Mouse (Mus musculus) G1E (cell line): ENCODE data around the gene Vapb. TPM values are rescaled to one million over a fixed set of nuclear protein-coding genes. Genes with fewer than 3 reads are reported as not detected.

Experiments
- ATAC-seq: 2 replicates; pipeline ENCODE4 v1.8.0; 2016; ENCODE audit warnings: mild to moderate bottlenecking; ENCODE audit not compliant: insufficient number of reproducible peaks, poor library complexity, low FRiP score, severe bottlenecking; ENCODE audit errors: extremely low read depth
- DNase-seq: peaks from one replicate; pipeline ENCODE4 v3.0.0; 2012; ENCODE audit warnings: low spot score
- H3K27me3 ChIP-seq: 2 replicates; pipeline ENCODE4 v1.6.1; 2012; ENCODE audit warnings: mild to moderate bottlenecking, low read length, inconsistent platforms; ENCODE audit not compliant: insufficient read depth
- H3K36me3 ChIP-seq: replicated peaks from 2 replicates; pipeline ENCODE3; 2012; ENCODE audit warnings: mild to moderate bottlenecking, inconsistent platforms
- H3K4me1 ChIP-seq: 2 replicates; pipeline ENCODE4 v1.6.1; 2012; ENCODE audit warnings: low read depth, low read length, inconsistent platforms, mixed read lengths; ENCODE audit not compliant: insufficient read depth
- H3K4me3 ChIP-seq: 2 replicates; pipeline ENCODE4 v1.5.1; 2012; ENCODE audit warnings: low read depth, mild to moderate bottlenecking, inconsistent platforms, low read length, moderate library complexity, mixed read lengths
- H3K9me3 ChIP-seq: replicated peaks from 2 replicates; pipeline ENCODE4 v1.6.1; 2012; ENCODE audit warnings: inconsistent platforms
- CTCF ChIP-seq: IDR thresholded peaks from 2 replicates; pipeline ENCODE4 v1.5.1; 2012; ENCODE audit warnings: low read depth, low read length, inconsistent platforms, mixed read lengths
- GATA1 ChIP-seq: IDR thresholded peaks from 2 replicates; pipeline ENCODE4 v1.6.1; 2012; ENCODE audit warnings: borderline replicate concordance, low read length, inconsistent platforms, mixed read lengths
- GATA2 ChIP-seq: IDR thresholded peaks from 2 replicates; pipeline ENCODE4 v1.6.1; 2012; ENCODE audit warnings: low read depth, low read length, inconsistent platforms, borderline replicate concordance
- POLR2AphosphoS5 ChIP-seq: IDR thresholded peaks from 2 replicates; pipeline ENCODE4 v1.6.1; 2012; ENCODE audit warnings: low read depth, low read length, inconsistent platforms; ENCODE audit not compliant: insufficient replicate concordance
- TAL1 ChIP-seq: conservative IDR thresholded peaks from 2 replicates; pipeline ENCODE4 v1.6.1; 2012; ENCODE audit warnings: low read depth, low read length, inconsistent platforms, mixed read lengths
- polyA plus RNA-seq: library from polyadenylated mRNA; stranded (reverse); fragments of >175 nt; gene quantifications from 2 replicates; pipeline ENCODE4 v1.2.3, GENCODE M21; 2012
- total RNA-seq, 2 experiments: library from RNA; stranded (forward) in 1 of 2; stranded (reverse) in 1 of 2; fragments of 200-1000 nt in 1 of 2; fragments of >200 nt in 1 of 2; fragmentation: Nextera tagmentation in 1 of 2; gene quantifications; 2 replicates each; pipeline ENCODE4 v1.2.3; 2014 to 2017

Vapb gene
- total and polyA plus RNA-seq, 3 experiments, result 17.3 to 75.2 (median 23.6) TPM

GRCm38 (mm10) chr2:173730444-173730966 lies 6.8 kb upstream of the Vapb start:
- H3K4me1 ChIP-seq, result no peaks in the 10 kb centered on the region
- no peak overlapping the region for H3K4me3 ChIP-seq
- TF ChIP-seq TAL1, result no peak
- peaks cover 18% of the 10 kb centered on the region for H3K27me3 ChIP-seq
- DNase-seq, result no peak
- no peaks in the 10 kb centered on the region for H3K36me3 ChIP-seq
- no peak for ATAC-seq
- H3K9me3 ChIP-seq, result no peaks in the 10 kb centered on the region

DNA sequence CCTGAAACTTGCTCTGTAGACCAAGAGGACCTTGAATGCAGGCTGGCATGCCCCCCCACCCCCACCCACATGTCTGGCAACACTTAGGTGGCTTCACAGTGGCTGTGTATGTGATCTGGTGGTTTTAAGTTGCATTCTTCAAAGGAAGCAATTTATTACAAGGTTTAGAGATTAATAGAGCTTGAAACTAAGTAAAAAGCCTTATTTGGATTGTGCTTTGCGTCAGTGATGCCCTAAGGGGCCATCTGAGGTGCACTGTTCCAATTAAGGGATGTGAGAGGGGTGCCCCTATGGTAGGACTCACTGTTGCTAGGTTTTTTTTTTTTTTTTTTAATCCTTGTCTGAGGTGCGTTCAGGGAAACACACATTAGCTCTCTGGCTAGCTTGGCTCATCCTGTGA lies 2.9 kb upstream of the Vapb start:
- TF ChIP-seq TAL1 (no peak), GATA2 (no peak), POLR2AphosphoS5 (no peak), CTCF (no peak), GATA1 (no peak)
- H3K9me3 ChIP-seq, result no peaks in the 10 kb centered on the region
- no peak overlapping the region for H3K4me3 ChIP-seq
- ATAC-seq (no peak), DNase-seq (no peak)
- peaks cover 14% of the 10 kb centered on the region for H3K27me3 ChIP-seq
- H3K4me1 ChIP-seq, result peaks cover 19% of the 10 kb centered on the region
- H3K36me3 ChIP-seq, result peaks cover 14% of the 10 kb centered on the region

DNA sequence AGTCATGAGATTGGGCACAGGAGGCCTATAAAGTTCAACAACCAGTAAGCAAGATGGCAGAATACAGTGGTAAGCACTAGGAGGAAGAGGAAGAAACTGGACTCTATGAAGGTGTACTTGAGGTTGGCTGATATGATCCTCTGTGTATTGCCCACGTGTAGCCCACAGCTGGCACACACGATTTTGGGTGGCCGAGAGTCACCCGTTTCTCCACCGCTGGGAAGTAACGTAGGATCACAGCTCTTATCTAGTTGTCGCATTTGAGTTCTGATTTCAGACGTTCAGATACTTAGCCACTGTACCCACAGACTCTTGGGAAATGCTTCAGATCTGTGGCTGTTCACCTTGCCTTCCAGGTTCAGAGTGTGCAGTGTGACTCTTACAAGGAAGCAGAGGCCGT lies 921 bp downstream of the Vapb start:
- H3K9me3 ChIP-seq, result no peaks in the 10 kb centered on the region
- H3K4me3 ChIP-seq, result peak overlapping the region; percentile 95
- no peak for TF ChIP-seq CTCF
- no peak for TF ChIP-seq TAL1
- no peak for TF ChIP-seq GATA2
- no peak for TF ChIP-seq POLR2AphosphoS5
- TF ChIP-seq GATA1, result no peak
- H3K36me3 ChIP-seq, result peaks cover 48% of the 10 kb centered on the region
- H3K4me1 ChIP-seq, result peaks cover 31% of the 10 kb centered on the region
- ATAC-seq, result no peak
- H3K27me3 ChIP-seq, result peaks cover 3% of the 10 kb centered on the region; the same call in 1 of the 2 replicates
- peak; percentile 25 for DNase-seq

DNA sequence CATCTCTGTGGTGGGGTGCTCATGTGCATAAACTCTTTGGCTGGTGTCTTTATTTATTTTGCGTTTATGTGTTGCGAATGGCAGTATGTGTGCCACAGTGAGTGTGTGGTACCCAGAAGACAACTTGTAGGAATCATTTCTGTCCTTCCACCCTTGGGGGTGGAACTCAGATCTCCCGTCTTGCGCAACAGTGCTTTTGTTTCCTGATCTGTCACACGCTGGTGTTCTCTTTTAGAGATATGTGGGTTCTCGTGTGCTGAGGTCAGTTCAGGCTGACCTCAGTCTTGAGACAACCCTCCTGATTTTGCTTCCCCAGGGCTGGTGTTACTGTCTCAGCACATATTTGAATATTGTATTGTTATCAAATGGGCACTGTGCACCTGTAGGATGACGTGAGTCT lies 1.8 kb downstream of the Vapb start:
- TF ChIP-seq GATA1 (no peak), CTCF (no peak), POLR2AphosphoS5 (no peak), GATA2 (no peak), TAL1 (no peak)
- H3K4me1 ChIP-seq, result peaks cover 31% of the 10 kb centered on the region

DNA sequence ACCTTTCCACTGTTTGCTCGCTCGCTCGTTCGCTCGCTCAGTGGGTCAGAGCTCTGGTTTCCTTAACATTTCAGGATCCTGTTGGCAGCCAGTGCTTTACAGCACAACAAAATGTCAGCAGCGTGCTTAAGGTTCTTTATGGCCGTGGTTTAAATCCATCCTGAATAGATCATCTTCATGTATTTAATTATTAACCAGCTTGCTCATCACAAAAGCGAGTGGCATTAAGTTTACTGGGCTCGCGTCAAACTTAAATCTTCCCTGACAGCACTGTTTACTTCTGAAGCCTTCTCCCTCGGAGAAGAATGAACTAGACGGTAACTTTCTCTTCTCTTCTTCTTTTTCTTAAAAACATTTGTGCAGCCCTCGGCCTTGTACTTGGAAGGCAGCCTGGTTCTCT lies 4.8 kb downstream of the Vapb start:
- no peak overlapping the region for H3K4me3 ChIP-seq
- ATAC-seq (no peak), DNase-seq (no peak)
- TF ChIP-seq GATA2, result no peak
- H3K27me3 ChIP-seq, result no peaks in the 10 kb centered on the region
- peaks cover 3% of the 10 kb centered on the region for H3K9me3 ChIP-seq
- H3K4me1 ChIP-seq, result peaks cover 27% of the 10 kb centered on the region
- H3K36me3 ChIP-seq, result peaks cover 82% of the 10 kb centered on the region

More for the DNA sequence above, 1.8 kb downstream of the Vapb start:
- Histone ChIP-seq H3K9me3 (no peaks in the 10 kb centered on the region), H3K4me3 (no peak overlapping the region), H3K36me3 (peaks cover 55% of the 10 kb centered on the region), H3K27me3 (no peaks in the 10 kb centered on the region)
- ATAC-seq (no peak), DNase-seq (no peak)

- peaks cover 27% of the 10 kb centered on the region for H3K4me1 ChIP-seq
- DNase-seq (no peak), ATAC-seq (no peak)
- H3K9me3 ChIP-seq, result peaks cover 3% of the 10 kb centered on the region
- no peaks in the 10 kb centered on the region for H3K27me3 ChIP-seq
- H3K4me3 ChIP-seq, result no peak overlapping the region
- H3K36me3 ChIP-seq, result peaks cover 88% of the 10 kb centered on the region
- TF ChIP-seq CTCF, result no peak
- TF ChIP-seq TAL1, result no peak
- no peak for TF ChIP-seq GATA1
- TF ChIP-seq POLR2AphosphoS5, result no peak
- TF ChIP-seq GATA2, result no peak
These were observed 5.4 kb downstream of the Vapb start for GRCm38 (mm10) chr2:173742744-173743143.
